In the genomic region with DNA sequence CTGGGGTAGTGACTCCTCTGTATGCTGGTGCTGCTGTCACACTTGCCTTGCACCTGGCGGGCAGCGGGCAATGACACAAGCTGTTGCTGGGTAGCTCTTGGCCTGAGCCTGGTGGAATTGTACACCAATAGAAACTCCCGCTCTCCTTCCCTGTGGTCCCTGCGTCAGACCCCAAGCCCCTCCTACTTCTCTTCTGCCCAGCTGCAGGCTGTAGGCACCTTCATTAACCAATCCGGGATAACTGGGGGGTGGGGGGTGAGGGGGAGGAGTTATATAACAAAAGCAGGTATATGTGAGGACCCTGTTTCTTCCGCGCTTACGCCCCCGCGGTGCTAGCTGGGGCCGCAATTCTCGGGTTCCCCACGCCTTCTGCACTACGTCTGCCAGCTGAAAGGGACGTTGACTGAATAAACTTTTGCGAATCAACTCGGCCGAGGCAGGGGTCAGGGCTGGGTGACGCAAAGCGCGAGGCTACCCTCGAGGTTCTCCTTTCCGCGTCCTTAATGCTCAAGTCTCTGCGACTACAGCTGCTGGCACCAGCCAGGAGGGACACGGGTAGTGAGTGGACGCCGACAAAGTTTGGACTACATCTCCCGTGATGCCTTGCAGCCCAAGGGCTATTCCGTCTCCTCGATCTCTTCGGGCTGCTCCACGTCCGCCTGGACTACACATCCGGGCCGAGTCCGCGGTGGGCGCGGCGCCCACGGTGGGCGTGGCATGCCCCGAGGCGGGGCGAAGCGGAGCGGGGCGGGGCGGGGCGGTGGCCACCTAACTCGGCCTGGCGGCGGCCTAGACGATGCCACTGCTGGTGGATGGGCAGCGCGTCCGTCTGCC, we compare ENCODE assay signal across 8 mouse cellular contexts. TPM values are rescaled to one million over a fixed set of nuclear protein-coding genes. Genes with fewer than 3 reads are reported as not detected.
DNase-seq lines count a peak whose midpoint lies in the region; ATAC-seq lines count a peak whose summit lies in the region.

A gene (plus strand): TSS at position 286 of the 834 bp plus-strand sequence.

- peak within 1 kb of the TSS; percentile 71 for H3K9ac ChIP-seq in hindbrain, embryonic 11.5 days (ENCODE audit: low read depth, low read length)

- peak; percentile 99 for DNase-seq in Muller cell, postnatal 12 days (ENCODE audit: inconsistent ontology term)
- peak; percentile 98 for DNase-seq in cerebellum, adult 9-11 months
- peak; percentile 93 to 96 for DNase-seq in frontal cortex, adult 2 months (ENCODE audit: extremely low spot score in 1 of 2, low spot score in 1 of 2)
- DNase-seq in hindbrain, embryonic 11.5 days (ENCODE audit: low spot score), result peak; percentile 95
- peak; percentile 92 to 95 for DNase-seq in layer of hippocampus, postnatal 10 days (ENCODE audit: low spot score in 2 of 2)
- DNase-seq in lung, postnatal 10 days, result peak; percentile 97
- peak; percentile 98 for DNase-seq in ovary, postnatal 36 days (ENCODE audit: low spot score)
- peak; percentile 94 for DNase-seq in thymus, postnatal 25 days

- H3K27ac ChIP-seq in hindbrain, embryonic 11.5 days (ENCODE audit: low read depth, low read length), result peak within 1 kb of the TSS; percentile 93

- H3K4me3 ChIP-seq in hindbrain, embryonic 11.5 days (ENCODE audit: low read depth, low read length), result peak within 1 kb of the TSS; percentile 72

- under 1% methylated on average over 51 of the region's 58 CpGs for WGBS in hindbrain, embryonic 11.5 days

- ATAC-seq in hindbrain, embryonic 11.5 days (ENCODE audit: low FRiP score), result peak; percentile 97

- H3K27me3 ChIP-seq in hindbrain, embryonic 11.5 days (ENCODE audit: control insufficient read depth, insufficient read depth, low read length), result no peaks in the 10 kb centered on the region

- peak within 1 kb of the TSS; percentile 81 for H3K4me2 ChIP-seq in hindbrain, embryonic 11.5 days (replicated peaks; ENCODE audit: low read depth, low read length)

- H3K4me1 ChIP-seq in hindbrain, embryonic 11.5 days (replicated peaks; ENCODE audit: control insufficient read depth, insufficient read depth, low read length), result 0 out of 2 replicates have a peak, but pooled peaks cover 3% of the 10 kb centered on the region

- 0 out of 2 replicates have a peak, but pooled peaks cover 3% of the 10 kb centered on the region for H3K36me3 ChIP-seq in hindbrain, embryonic 11.5 days (ENCODE audit: control insufficient read depth, insufficient read depth, low read length)

- no peaks in the 10 kb centered on the region for H3K9me3 ChIP-seq in hindbrain, embryonic 11.5 days (ENCODE audit: control insufficient read depth, low read length)

RNA-seq across cellular contexts. Expression of the gene that starts here (rescaled TPM):
- 97.1 and 115 TPM in 2 replicates for polyA plus RNA-seq in frontal cortex, adult 2 months (2012; rRNA removed)
- 169 and 191 TPM in 2 replicates for polyA plus RNA-seq in hindbrain, embryonic 11.5 days (2014; fragmentation: Nextera tagmentation; extraction: Ambion mirVana)
- 10 to 100 TPM; 91.3 to 94.8 TPM for total RNA-seq in layer of hippocampus, postnatal 10 days (2021)

Comparison
In these comparisons a context has a peak if more than half of its experiments do, and no peak if none do; other contexts are left out.
1. Peak in every context shown above with its lines: DNase-seq, ATAC-seq, H3K4me3 ChIP-seq and H3K27ac ChIP-seq.